In the genomic region with DNA sequence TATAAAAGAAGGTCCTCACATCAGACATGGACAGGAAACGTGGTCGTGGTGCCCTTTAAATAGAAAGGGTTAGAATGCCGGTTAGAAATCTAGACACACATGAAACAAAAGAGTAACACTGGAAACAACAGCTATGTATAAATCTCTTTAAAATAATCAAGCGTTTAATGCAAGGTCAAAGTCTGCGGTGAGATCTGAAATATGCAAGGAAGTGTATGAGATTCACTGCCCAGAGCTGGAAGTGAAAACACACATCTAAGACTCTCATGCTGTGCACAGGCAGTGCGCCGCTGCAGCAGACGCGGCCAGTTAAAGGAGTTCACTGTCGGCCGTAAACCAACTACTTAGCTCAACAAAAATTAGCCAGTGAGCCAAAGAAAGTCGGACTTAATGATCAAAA, we compare ENCODE assay signal across 17 mouse cellular contexts. TPM values are rescaled to one million over a fixed set of nuclear protein-coding genes. Genes with fewer than 3 reads are reported as not detected.
"Had no signal": no experiment of that assay in that cellular context is flagged by ENCODE, and none has a peak within 500 bp of the region (broad histone marks: within the 10 kb centered on the region; RNA-seq: fewer than 3 reads in every experiment).

No protein-coding gene starts in this region.

- H3K27ac ChIP-seq: layer of hippocampus, adult 2 months; limb, embryonic 13.5 days; liver, embryonic 14.5 days; midbrain, embryonic 12.5 days had no signal

- H3K4me3 ChIP-seq: layer of hippocampus, adult 2 months; limb, embryonic 13.5 days; midbrain, embryonic 12.5 days had no signal

- H3K9ac ChIP-seq: limb, embryonic 13.5 days; liver, embryonic 14.5 days; midbrain, embryonic 12.5 days had no signal

- H3K4me2 ChIP-seq: limb, embryonic 13.5 days; midbrain, embryonic 12.5 days had no signal

- H3K4me1 ChIP-seq: limb, embryonic 13.5 days; midbrain, embryonic 12.5 days had no signal

- H3K9me3 ChIP-seq: limb, embryonic 13.5 days; midbrain, embryonic 12.5 days had no signal

- DNase-seq: kidney, adult 8-10 months; kidney, postnatal 4 days; lung, adult 18-20 months; thymus, postnatal 36 days had no signal

- H3K27me3 ChIP-seq: limb, embryonic 13.5 days; midbrain, embryonic 12.5 days had no signal

RNA-seq across cellular contexts. Expression of a gene that starts 37.4 kb away (rescaled TPM):
- total RNA-seq: layer of hippocampus, adult 2 months; layer of hippocampus, postnatal 10 days; left cerebral cortex, postnatal 36 days; liver, adult 2 months; megakaryocyte-erythroid progenitor cell, adult 5-6 weeks; neutrophil, adult 5-6 weeks had no signal
- polyA plus RNA-seq: kidney, embryonic 16.5 days; limb, embryonic 13.5 days; liver, adult 2 months; liver, embryonic 14.5 days; lung, embryonic 16.5 days; midbrain, embryonic 12.5 days; stomach, embryonic 16.5 days; thymus, postnatal 0 days had no signal

RNA-seq across cellular contexts. Expression of a gene that starts 38.3 kb away (rescaled TPM):
- total RNA-seq: liver, adult 2 months; megakaryocyte-erythroid progenitor cell, adult 5-6 weeks had no signal
- polyA plus RNA-seq: liver, adult 2 months; liver, embryonic 14.5 days had no signal

RNA-seq across cellular contexts. Expression of a gene that starts 51.1 kb away (rescaled TPM):
- total RNA-seq: liver, adult 2 months; megakaryocyte-erythroid progenitor cell, adult 5-6 weeks; neutrophil, adult 5-6 weeks had no signal
- polyA plus RNA-seq: liver, adult 2 months; liver, embryonic 14.5 days; thymus, postnatal 0 days had no signal
